Mouse (Mus musculus): Measurements from ENCODE around the gene Polq.
A peak's percentile ranks its signal among the peaks of the same experiment; 100 is the strongest.

Polq gene

DNA sequence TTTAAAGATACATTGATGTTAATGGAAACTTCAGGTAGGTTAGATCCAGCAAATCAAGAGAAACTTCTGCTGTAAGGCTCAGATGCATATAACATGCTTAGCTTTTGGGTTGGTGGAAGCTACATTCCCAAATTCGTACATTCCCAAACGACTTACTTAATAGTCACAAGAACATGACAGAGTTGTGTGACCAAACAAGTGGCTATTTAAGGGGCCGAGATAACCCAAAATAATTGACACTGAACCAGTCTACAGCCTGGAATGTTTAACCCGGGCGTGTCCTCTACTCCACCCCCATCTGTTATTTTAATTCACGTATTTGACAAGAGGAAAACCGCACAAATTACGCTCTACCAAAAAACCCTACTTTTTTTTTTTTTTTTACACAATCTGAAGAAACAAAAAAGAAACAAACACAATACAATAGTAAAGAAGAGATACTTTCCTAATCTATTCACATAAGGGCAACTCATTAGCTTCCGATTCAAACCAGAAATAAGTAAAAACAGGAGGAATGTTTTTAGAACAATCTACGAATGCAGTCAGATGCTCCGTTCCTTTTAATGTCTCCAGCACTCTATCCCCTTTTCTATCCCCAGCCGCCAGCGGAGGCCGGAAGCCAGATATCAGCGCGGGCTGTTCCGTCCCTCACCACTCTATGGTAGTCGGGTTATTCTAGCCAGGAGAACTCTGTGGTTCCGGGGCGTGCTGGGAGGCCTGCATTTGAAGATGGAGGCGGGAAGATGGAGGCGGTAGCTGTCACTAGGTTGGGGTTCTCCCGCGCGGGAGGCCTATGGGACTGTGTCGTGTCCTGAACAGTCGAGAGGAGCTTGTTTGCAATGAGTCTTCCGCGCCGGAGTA, at the start of gene Polq:
Polq (plus strand) TSS at position 726 of the 861 bp plus-strand sequence.
- DNase-seq (ENCODE audit: low read depth, low spot score): peak; percentile 85

DNA sequence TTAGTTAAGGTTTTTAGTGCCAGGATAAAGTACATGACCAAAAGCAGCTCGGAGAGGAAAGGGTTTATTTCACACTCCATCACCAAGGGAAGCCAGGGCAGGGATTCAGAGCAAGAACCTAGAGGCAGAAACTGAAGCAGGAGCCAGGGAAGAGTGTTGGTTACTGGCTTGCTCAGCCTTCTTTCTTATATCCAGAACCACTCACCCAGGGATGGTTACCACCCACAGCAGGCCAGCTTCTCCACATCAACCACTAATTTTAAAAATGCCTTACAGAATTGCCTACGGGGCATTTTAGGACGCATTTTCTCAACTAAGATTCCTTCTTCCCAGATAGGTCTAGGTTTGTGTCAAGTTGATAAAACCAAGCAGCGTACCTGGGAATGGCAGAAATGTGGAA, 48.2 kb upstream of the Polq start:
- DNase-seq (ENCODE audit: low read depth, low spot score): no peak

DNA sequence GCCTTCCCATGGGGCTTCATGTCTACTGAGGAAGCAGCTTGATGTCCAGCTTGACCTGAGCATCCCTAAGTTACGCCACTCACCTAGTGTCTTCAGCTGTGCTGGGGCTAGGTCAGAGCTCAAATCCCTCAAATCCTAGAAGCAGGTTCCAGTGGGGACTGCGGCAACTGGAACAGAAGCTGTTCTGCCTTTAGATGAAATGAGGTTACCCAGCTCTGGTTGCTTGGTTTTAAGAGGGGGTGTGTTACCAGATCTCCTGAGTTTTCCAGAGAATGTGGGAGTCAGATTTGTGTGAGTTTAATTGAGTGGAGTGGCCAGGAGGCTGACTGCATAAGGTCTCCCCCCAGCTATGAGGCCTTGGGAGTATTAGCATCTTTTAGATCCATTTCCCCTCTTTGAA, 32.5 kb upstream of the Polq start:
- no peak for DNase-seq (ENCODE audit: low read depth, low spot score)

DNA sequence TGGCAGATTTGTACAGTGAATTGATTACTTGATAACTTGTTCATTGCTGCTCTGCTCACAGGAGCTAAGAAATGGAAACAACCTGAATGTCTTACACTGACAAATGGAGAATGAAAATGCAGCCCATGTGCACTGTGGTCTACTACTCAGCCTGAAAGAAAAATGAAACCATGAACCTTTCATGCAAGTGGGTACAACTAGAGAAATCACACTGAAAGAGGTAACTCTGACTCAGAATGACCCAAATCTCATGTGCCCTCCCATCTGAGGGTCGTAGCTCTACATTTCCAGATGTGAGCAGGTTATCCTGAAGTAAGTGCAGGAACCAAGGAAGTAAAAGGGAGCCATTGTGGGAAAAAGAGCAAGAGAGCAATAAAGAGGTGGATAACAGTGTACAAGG, 27.8 kb upstream of the Polq start:
- DNase-seq (ENCODE audit: low read depth, low spot score): no peak

DNA sequence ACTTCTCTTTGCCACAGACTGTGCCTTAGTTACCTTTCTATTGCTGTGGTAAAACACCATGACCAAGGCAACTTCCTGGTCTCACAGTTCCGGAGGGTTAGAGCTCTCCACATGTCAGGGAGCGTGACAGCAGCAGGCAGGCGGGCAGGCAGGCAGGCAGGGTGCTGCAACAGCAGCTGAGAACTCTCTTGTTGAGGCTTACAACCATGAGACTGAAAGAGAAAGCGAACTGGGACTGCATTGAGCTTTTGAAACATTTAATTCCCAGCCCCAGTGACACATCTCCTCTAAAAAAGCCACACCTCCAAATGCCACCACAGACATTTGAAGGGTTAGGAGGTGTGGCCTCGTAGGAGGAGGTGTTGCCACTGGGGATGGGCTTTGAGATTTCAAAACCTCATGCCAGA, 25.9 kb upstream of the Polq start:
- DNase-seq (ENCODE audit: low read depth, low spot score): no peak

DNA sequence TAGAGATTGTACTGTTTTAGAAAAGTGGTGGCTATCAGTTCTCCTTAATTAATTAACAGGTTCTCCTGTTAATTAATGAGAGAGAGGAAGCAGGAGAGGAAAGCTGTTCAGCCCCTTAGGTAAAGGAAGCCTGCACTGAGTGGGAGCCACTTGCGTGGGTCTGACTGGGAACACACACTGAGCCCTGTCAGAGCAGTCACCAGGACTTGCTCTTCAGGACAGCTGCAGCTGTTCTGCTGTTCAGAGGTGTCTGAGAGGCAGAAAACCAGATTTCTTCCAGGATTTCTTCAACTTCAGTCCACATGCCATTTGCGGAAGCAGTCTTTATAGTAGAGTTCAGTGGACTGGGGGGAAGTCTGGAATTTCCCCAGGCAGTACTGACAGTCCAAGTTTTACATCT, 24.2 kb upstream of the Polq start:
- no peak for DNase-seq (ENCODE audit: low read depth, low spot score)

DNA sequence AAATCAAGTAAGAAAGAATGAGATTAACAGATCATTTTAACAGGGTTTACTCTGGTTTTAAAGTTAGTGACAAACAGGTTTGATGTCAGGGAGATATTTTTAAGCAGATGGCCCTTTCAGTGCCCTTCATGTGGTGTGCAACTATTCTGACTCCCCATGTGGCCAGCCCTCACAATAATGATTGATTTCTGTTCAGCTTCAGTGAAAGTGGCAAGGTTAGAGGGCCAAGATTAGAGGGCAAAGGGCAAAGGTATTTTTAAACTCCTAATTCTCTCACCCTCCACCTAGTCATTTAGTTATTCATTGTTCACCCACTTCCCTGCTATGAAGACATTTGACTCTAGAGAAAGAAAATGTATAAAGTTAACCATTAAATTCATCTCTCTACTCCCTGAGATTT, 23.5 kb upstream of the Polq start:
- DNase-seq (ENCODE audit: low read depth, low spot score): no peak

DNA sequence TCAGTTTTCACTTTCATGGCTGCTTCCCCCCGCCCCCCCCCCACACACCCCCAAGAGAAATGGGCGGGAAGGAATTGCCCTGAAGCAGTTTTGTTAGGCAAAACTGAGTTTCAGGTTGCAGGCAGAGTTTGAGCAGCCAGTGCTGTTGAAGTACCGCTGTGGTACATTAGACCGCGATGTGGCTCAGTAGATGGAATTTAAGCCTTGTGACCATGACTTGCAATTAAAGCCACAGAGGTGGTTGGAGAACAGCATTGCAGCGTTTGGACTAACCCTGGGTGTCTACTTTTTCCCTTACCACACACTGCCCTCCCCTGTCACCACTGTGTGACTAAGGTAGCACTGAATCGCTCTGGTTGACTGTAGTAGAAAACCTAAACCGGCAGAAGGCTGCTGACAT, 22.1 kb upstream of the Polq start:
- no peak for DNase-seq (ENCODE audit: low read depth, low spot score)

DNA sequence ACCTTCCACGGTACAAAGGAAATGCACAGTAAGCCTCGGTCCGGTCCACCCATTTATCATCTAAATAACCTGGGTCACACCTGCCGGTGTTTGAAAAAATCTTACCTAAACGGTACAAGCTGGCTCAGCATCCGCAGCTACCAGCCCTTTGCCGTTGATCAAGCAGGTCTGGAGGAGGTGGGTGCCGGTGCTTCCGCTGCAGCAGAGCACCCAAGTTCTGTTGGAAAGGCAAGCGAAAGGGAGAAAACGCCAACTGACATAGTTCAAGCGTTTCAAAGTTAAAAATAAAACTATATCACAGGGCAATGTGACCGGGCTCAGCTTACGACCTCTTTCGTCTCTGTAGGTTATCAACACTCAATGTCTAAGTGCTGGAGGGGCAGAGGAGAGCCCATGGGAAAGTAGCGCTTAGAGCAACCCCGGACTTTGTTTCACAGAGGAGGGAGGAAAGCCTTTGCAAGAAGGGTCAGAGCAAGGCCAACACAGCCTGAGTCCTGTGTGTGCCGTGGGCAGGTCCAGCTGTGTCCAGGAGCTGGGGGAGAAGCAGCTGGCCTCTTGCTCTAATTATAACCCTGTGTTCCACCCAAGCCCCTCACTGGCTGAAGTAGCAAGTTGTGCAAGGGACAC, 21.5 kb upstream of the Polq start, which contains the start of gene Fbxo40:
Fbxo40 (minus strand) TSS at position 469 of the 627 bp plus-strand sequence.
- no peak for DNase-seq (ENCODE audit: low read depth, low spot score)

DNA sequence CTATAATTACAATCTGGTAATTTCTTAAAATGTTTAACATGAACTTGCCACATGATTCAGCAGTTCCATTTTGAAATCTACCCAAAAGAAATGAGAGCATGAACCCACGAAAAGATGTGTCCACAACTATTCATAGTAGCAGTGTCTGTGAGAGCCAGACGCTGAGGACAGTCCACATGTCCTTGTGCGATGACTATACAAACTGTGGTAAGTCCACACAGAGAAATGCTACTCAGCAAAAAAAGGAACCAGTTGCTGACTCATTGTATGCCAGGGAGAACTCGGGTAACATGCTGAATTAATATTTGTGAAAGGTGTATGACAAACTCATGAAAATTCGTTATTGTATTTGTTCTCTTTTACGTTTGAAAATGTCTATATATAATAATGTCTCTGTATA, 13.9 kb upstream of the Polq start:
- no peak for DNase-seq (ENCODE audit: low read depth, low spot score)

DNA sequence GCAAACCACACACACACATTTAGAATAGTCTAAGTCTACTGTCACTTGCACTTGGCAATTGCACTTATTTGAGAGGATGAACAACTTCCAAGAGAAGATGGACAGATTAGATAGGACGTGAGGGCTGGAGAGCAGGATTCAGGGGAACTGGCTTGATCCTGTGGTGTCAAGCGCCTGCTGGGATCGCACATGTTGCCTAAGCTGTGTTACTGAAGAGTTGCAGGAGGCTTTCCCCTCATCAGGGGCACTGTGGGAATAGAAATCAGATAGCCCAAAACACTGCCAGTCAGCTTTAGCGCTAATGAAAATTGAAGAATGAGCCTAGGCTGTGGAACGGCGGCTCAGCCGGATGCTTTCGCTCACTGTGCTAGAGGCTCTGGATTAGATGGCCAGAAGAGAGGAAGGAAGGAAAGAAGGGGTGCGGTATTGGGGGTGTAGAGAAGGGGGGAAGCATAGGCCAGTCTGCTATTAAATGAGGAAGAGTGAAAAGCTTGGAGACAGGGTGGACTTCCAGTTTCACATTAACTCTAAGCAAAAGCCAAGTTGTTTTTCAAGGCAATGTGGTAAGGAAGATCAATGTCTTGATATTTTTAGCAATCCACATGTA, 12.1 kb upstream of the Polq start:
- DNase-seq (ENCODE audit: low read depth, low spot score): no peak

DNA sequence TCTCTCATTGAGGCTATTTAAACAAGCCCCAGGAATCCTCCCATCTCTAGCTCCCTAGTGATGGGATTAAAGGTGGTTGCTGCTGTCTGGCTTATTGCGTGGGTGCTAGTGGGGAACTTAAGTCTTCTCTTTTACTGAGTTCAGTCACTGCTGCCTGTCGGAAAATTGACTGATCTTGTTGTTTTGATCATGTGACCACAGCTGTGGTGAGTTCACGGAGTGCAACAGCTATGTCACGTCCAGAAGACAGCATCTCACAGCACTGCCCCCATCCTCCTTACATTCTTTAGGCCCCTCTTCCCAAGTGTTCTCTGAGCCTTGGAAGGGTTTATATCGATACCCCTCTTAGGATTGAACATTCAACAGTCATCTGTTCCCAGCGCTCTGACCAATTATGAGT, 2.3 kb upstream of the Polq start:
- no peak for DNase-seq (ENCODE audit: low read depth, low spot score)

DNA sequence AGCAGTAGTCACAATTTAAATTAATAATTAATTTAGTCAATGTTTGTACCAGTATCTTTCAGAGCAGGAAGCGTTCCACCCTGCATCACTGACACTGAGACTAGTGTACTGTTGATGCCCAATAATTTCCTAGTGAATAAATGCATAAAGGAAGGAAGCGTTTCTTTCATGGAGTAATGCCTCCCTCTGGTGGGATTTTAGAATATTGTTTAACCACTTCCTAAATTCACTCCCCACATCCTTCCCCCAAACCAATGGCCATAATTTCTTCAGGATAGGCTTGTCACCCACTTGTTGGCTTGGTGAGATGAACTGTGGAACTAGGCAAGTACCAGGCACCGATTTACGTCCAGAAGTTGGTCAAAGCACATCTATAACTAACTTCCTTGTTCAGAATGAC, 1.2 kb upstream of the Polq start:
- peak; percentile 41 for DNase-seq (ENCODE audit: low read depth, low spot score)

DNA sequence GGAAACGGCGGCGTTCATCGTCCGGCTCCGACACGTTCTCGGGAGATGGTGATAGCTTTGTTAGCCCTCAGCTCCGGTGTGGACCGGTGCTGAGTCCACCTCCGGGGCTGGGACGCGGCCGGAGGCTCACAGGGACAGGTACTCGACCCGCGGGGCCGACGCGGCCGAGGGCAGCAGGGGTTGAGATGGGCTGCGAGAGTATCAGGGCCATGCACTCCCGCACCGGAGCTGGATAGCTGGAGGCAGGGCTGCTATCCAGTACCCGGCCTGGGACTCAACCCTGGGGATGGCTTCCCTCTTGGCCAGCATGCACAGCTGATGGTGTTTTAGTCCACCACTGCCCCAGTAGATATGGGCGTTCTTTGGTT, 320 bp downstream of the Polq start:
- no peak for DNase-seq (ENCODE audit: low read depth, low spot score)

DNA sequence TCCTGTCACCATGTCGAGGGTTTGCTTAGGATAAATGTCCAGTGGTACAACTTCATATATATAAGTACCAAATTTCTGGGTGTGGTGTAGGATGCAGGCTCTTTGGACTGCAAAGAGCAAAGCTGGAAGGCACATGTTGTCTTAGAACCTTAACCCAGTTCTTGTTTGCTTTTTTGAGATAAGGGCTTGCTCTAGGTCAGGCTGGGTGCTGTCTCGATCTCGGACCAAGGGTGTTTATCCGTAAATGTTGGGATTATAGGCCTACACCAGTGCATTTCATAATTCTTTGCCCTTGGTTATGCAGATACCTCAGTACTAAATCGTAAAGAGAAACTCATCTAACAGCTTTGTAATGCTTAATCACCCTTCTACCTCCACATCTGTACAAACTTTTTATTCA, 750 bp downstream of the Polq start:
- DNase-seq (ENCODE audit: low read depth, low spot score): no peak

DNA sequence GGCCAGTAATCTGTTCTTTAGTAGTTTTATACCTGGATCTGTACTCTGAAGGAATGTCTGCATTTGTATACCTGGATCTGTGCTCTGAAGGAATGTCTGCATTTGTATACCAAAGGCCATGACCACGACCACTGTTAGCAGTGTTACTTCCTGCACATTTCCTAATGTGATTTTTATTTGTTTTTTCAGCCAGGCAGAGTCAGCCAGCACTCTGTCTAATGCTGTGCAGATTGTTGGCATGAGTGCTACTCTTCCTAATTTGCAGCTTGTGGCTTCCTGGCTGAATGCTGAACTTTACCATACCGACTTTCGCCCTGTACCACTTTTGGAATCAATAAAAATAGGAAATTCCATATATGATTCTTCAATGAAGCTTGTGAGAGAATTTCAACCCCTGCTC, 16.0 kb downstream of the Polq start:
- no peak for DNase-seq (ENCODE audit: low read depth, low spot score)

DNA sequence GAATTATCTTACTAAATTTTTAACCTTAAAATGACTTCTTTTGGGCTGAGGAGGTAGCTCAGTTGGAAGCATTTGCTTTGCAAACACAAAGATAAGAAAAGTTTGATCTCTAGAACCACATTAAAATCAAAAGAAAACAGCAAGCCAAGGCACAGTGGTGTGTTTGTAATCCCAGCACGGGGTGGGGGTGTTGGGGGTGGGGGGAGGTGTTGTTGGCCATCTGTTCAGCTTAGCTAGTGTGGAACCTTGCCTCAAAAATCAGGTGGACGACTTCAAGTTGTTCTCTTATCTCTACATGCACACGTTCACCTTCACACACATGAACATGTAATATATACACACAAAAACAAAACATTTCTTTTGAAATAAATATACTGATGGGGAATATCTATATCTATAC, 20.4 kb downstream of the Polq start:
- DNase-seq (ENCODE audit: low read depth, low spot score): no peak

DNA sequence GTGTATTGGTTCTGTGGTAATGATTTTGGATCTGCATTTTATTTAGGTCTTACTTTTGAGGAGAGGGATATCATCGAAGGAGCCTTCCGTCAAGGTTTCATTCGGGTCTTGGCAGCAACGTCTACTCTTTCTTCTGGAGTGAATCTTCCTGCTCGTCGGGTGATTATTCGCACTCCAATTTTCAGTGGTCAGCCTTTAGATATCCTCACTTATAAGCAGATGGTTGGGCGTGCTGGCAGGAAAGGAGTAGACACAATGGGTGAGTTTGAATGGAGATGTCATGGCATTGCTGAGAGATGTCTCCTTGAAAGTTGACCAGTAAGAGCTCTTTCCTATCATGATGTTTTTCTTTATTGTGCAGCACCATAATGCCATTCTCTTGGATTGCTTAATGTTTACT, 23.2 kb downstream of the Polq start:
- no peak for DNase-seq (ENCODE audit: low read depth, low spot score)

DNA sequence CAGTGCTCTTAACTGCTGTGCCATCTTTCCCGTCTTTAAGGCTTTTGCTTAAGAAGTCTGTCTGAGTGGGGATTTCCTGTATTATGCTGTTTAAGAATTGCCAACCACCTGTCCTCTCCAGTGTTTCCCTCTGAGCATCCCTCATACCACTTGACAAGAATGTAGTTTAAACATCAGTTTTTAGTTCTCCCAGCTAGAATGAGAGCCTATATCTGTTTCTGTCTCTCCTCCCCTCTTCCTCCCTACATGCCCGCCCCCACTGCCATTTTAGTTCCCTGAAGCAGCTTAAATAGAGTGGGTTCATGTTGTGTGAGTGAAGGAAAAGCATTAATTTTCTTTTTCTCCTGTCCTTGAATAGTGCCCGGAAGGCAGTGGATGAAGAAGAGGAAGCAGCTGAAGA, 48.0 kb downstream of the Polq start:
- no peak for DNase-seq (ENCODE audit: low read depth, low spot score)

DNA sequence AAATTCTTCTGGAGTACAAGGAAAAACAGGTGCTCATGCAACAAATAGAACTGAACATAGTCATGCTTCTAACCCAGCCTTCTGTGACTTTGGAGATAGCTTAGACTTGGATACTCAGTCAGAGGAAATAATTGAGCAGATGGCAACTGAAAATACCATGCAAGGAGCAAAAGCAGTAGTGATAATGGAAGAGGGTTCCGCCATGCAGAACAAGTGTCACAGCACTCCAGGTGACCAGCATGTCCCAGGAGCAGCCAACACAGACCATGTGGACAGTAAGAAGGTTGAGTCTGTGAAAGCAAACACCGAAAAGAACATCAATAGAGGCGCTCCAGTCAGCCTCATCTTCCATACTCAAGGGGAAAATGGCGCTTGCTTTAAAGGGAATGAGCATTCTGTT, 49.7 kb downstream of the Polq start:
- no peak for DNase-seq (ENCODE audit: low read depth, low spot score)

DNA sequence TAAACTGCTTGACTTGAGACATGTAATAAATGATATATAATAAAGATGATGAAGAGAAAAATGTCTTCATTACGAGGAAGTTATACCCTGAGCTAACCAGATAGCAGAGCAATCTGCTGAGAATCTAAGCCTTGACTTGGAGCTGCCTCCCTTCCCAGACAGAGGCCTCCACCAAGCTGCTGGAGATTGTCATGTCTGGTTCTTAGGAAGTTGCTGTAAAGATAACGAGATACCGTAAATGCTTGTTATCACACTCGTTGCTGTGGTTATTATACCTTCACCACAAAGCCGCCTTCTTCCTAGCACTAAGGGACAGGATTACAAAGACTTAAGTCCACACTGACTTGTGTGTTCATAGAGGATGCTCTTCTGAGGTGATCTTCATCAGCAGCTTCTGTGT, 60.8 kb downstream of the Polq start:
- no peak for DNase-seq (ENCODE audit: low read depth, low spot score)

DNA sequence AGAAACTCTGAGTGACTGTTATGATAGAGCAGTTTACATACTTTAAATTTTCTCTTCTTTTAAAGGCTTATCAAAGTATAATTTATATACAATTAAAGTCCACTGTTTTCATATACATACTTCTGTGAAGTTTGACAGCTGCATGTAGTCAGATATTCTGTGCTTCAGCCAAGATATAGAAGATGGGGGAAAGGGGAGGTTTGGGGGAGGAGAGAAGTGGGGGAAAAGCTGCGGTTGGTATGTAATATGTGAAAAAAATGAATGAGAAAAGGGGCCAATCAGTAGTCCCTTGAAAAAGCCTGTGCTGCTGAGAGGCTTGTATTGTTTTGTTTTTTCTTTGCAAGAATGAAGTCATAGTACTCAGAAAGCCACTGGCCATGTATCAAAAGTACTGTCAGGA, 78.1 kb downstream of the Polq start:
- DNase-seq (ENCODE audit: low read depth, low spot score): no peak
